Mouse (Mus musculus) megakaryocyte, embryonic 14.5 days (primary cell): ENCODE measurements at regions not wholly inside any gene's neighbourhood (a gene's known extent, or its start where the extent isn't known, plus 50 kb on each side); places are given as distances from the start of the nearest gene placed in this dataset.

ENCODE experiments used
- FLI1 ChIP-seq: IDR thresholded peaks from 2 replicates; pipeline ENCODE4 v1.6.1; 2012; ENCODE audit warnings: low read length, inconsistent platforms, mixed read lengths
- GATA1 ChIP-seq: IDR thresholded peaks from 3 replicates; pipeline ENCODE4 v1.6.1; 2012; ENCODE audit warnings: mixed read lengths, low read length, inconsistent platforms, borderline replicate concordance

DNA sequence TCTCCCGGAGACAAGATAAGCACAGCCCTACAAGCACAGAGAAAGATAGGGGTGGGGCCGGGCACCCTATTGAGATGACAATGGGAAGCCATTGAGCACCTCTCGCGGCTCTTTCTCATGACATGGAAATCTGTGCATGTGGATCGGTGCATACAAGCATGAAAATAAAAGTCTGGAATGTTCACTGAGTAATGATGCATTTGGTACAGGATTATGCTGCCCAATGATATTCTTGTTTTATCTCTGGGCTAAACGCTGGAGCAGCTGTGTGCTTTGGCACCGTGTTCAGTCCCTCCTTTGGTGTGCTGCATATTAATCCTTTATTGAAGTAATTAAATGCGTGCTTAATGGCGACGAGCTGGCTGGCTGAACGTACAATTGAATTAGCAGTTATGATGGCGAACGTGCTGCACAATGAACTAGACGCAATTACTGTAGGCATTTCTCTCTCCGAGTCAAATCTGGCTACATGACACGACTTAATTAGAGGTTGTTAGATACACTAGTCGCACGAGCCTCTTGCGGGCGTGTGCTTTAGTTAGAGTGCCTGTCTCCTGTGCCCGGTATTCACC lies 245.6 kb downstream of the Gpat3 start:
- TF ChIP-seq GATA1 (no peak), FLI1 (no peak)
